Mouse (Mus musculus) megakaryocyte, embryonic 14.5 days (primary cell): Measurements from ENCODE around the gene Notch4. TPM values are rescaled to one million over a fixed set of nuclear protein-coding genes. Genes with fewer than 3 reads are reported as not detected.

ENCODE experiments used
- H3K27me3 ChIP-seq: replicated peaks from 2 replicates; pipeline ENCODE3; 2012; ENCODE audit warnings: inconsistent platforms
- H3K36me3 ChIP-seq: replicated peaks from 2 replicates; pipeline ENCODE3; 2012; ENCODE audit warnings: low read length, inconsistent platforms, mixed read lengths
- H3K4me1 ChIP-seq: 2 replicates; pipeline ENCODE4 v1.6.1; 2012; ENCODE audit warnings: inconsistent platforms
- H3K4me3 ChIP-seq: replicated peaks from 2 replicates; pipeline ENCODE3; 2012; ENCODE audit warnings: moderate library complexity, mild to moderate bottlenecking, inconsistent platforms
- H3K9me3 ChIP-seq: 2 replicates; pipeline ENCODE4 v1.6.1; 2012; ENCODE audit warnings: inconsistent platforms
- FLI1 ChIP-seq: IDR thresholded peaks from 2 replicates; pipeline ENCODE4 v1.6.1; 2012; ENCODE audit warnings: low read length, inconsistent platforms, mixed read lengths
- GATA1 ChIP-seq: IDR thresholded peaks from 3 replicates; pipeline ENCODE4 v1.6.1; 2012; ENCODE audit warnings: mixed read lengths, low read length, inconsistent platforms, borderline replicate concordance
- polyA plus RNA-seq: library from polyadenylated mRNA; stranded (reverse); fragments of >175 nt; gene quantifications from 2 replicates; pipeline ENCODE4 v1.2.3, GENCODE M21; 2012; ENCODE audit warnings: low replicate concordance; ENCODE audit not compliant: insufficient read depth

Gene Notch4
- polyA plus RNA-seq, 1 experiment, result 0.43 TPM

DNA sequence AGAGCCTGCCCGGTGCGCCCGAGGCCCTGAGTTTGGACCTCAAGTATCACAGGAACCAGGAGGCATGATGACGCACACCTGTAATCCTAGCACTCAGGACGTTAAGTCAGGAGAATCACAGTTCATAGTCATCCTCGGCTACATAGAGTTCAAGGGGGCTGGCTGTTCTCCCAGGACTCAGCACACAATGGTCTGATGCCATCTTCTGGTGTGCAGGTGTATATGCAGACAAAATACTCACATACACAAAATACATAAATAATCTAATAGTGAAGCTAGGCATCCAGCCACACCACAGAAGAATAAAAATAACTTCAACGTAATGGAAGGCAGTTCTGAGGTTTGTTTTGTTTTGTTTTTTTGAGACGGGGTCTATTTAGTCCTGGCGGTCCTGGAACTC is 59.1 kb downstream of the Notch4 start:
- H3K27me3 ChIP-seq, result peaks cover 8% of the 10 kb centered on the region
- H3K9me3 ChIP-seq, result no peaks in the 10 kb centered on the region
- no peak overlapping the region for H3K4me3 ChIP-seq
- peaks cover 28% of the 10 kb centered on the region for H3K4me1 ChIP-seq
- peaks cover 53% of the 10 kb centered on the region for H3K36me3 ChIP-seq
- no peak for TF ChIP-seq GATA1
- no peak for TF ChIP-seq FLI1

DNA sequence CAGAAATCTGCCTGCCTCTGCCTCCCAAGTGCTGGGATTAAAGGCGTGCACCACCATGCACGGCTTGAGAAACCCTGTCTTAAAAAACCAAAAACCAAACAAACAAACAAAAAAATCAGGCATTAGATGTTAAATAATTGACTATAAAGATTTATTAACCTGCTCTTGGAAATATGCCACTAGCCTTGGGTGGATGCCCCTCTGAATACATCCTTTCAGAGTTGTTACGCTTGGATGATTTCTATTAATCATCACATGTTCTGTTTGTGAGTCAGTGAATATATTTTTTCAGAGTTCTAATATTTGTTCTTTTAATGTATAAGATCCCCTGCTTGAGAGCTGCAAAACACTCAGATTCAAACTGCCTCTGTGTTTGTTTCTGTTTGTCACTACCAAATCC is 60.9 kb downstream of the Notch4 start:
- Histone ChIP-seq H3K36me3 (peaks cover 47% of the 10 kb centered on the region), H3K9me3 (no peaks in the 10 kb centered on the region), H3K4me1 (peaks cover 38% of the 10 kb centered on the region), H3K27me3 (peaks cover 26% of the 10 kb centered on the region), H3K4me3 (no peak overlapping the region)
- TF ChIP-seq GATA1 (no peak), FLI1 (no peak)

DNA sequence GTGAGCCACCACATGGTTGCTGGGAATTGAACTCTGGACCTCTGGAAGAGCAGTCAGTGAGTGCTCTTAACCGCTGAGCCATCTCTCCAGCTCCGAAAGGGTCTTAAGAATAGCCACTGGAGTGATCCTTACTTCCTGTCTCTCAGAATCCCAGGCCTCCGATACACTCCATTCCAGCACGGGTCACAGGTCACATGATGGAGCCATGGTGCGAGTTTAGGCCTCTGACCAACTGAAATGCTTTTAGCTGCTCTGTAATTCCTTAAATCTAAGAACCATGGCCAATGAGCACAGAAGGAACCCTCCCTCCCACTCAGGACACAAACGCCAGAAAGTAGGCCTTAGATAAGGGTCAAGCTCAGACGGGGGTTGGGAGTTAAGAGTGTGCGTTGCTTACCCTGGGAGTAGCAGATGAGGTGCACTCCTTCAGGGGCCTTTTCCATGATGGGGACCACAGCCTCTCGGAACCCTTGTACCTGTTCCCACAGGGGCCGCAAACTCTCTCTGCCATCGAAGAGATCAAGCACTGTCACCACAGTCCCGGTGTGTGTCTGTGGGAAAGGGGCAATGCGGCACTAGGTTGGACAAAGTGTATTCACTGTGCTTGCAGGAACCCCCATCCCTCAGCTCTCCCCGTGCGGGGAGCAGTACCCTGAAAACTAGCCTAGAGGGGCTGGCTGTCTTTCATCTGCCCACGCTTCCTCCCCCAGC is 62.1 kb downstream of the Notch4 start:
- no peak for TF ChIP-seq GATA1
- no peak for TF ChIP-seq FLI1
- H3K27me3 ChIP-seq, result peaks cover 38% of the 10 kb centered on the region
- H3K9me3 ChIP-seq, result no peaks in the 10 kb centered on the region
- peaks cover 40% of the 10 kb centered on the region for H3K36me3 ChIP-seq
- peaks cover 50% of the 10 kb centered on the region for H3K4me1 ChIP-seq
- H3K4me3 ChIP-seq, result peak overlapping the region; percentile 94

GRCm38 (mm10) chr17:34626773-34627092 is 62.7 kb downstream of the Notch4 start:
- TF ChIP-seq FLI1, result no peak
- no peak for TF ChIP-seq GATA1
- Histone ChIP-seq H3K36me3 (peaks cover 37% of the 10 kb centered on the region), H3K27me3 (peaks cover 43% of the 10 kb centered on the region), H3K4me1 (peaks cover 55% of the 10 kb centered on the region), H3K4me3 (peak overlapping the region; percentile 94), H3K9me3 (no peaks in the 10 kb centered on the region)

- Histone ChIP-seq H3K36me3 (peaks cover 32% of the 10 kb centered on the region), H3K4me3 (peak overlapping the region; percentile 94), H3K27me3 (peaks cover 49% of the 10 kb centered on the region), H3K9me3 (no peaks in the 10 kb centered on the region), H3K4me1 (peaks cover 61% of the 10 kb centered on the region)
- no peak for TF ChIP-seq FLI1
- no peak for TF ChIP-seq GATA1
These were observed 63.2 kb downstream of the Notch4 start for GRCm38 (mm10) chr17:34627093-34627942.

DNA sequence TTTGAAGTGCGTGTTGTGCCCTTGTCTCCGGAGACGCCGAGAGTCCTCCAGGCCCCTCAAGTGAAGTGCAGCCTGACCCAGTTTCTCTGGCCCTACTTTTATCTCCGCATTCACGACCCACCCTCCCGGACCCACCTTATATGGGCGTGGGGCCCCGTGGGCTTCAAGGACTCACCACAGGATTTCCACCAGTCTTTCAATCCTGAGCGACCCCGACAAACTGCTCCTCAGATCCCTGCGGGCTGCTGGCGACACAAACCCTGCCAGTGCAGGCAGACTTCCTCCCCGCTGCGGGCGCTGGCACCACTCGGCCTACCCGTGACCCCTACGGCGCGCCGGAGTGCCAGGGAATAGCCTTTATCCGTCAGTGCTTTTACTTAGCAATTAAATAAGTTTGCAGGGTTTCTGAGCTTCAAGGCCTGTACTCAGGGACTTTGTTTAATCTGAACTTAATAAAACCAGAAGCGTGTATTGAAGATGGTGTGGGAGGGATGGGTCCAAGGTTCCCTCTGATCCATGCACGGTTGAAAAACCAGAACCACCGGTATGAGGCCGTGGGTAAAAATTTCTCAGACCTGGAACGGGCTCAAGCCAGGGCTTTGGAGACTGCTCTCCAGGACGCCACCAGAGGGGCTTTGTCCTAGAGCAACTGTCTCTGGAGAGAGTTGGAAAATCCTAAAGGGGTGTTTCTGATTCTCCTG is 64.0 kb downstream of the Notch4 start, which contains the start of gene Ppt2:
Ppt2 (minus strand) TSS at position 568 of the 701 bp plus-strand sequence.
- TF ChIP-seq GATA1 (no peak), FLI1 (no peak)
- Histone ChIP-seq H3K4me3 (peak within 1 kb of the TSS; percentile 94), H3K9me3 (no peaks in the 10 kb centered on the region), H3K4me1 (peaks cover 67% of the 10 kb centered on the region), H3K36me3 (peaks cover 24% of the 10 kb centered on the region), H3K27me3 (peaks cover 55% of the 10 kb centered on the region)

GRCm38 (mm10) chr17:34628644-34628967 is 64.5 kb downstream of the Notch4 start:
- Histone ChIP-seq H3K36me3 (peaks cover 19% of the 10 kb centered on the region), H3K27me3 (peaks cover 60% of the 10 kb centered on the region), H3K4me3 (no peak overlapping the region), H3K9me3 (no peaks in the 10 kb centered on the region), H3K4me1 (peaks cover 71% of the 10 kb centered on the region)
- TF ChIP-seq GATA1 (no peak), FLI1 (no peak)

GRCm38 (mm10) chr17:34629221-34629751 is 65.2 kb downstream of the Notch4 start, which contains the start of gene Prrt1:
Gene Prrt1, plus strand, starts transcription at chr17:34629533.
- Histone ChIP-seq H3K36me3 (peaks cover 13% of the 10 kb centered on the region), H3K4me1 (peaks cover 72% of the 10 kb centered on the region), H3K9me3 (no peaks in the 10 kb centered on the region), H3K27me3 (peaks cover 63% of the 10 kb centered on the region), H3K4me3 (peak within 1 kb of the TSS; percentile 94)
- no peak for TF ChIP-seq FLI1
- no peak for TF ChIP-seq GATA1

- Histone ChIP-seq H3K9me3 (no peaks in the 10 kb centered on the region), H3K4me1 (peaks cover 72% of the 10 kb centered on the region), H3K36me3 (peaks cover 13% of the 10 kb centered on the region), H3K27me3 (peaks cover 63% of the 10 kb centered on the region), H3K4me3 (peak overlapping the region; percentile 65)
- TF ChIP-seq FLI1, result no peak
- TF ChIP-seq GATA1, result no peak
These were observed 65.9 kb downstream of the Notch4 start for GRCm38 (mm10) chr17:34629796-34630603.
